Mouse (Mus musculus): ENCODE measurements at regions not wholly inside any gene's neighbourhood (a gene's known extent, or its start where the extent isn't known, plus 50 kb on each side); places are given as distances from the start of the nearest gene placed in this dataset.

DNA sequence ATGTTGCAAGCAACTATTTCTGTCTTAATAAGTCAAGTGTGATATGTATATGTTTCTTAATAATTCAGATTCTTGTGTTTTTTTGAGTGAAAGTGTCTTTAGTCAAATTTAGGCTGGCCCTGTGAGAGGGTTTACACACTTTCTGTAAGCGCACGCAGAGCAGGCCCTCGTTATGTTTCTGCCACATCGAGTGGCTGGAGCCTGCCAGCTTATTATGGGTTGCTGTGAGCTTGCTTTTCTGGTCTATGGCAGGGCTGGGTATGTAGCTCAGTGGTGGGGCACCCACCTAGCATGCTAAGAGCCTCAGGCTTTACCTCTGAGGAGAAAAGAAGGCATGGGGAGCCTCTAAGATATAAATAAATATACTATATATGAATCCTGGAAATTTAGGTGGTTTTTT, 148.2 kb downstream of the Gm45692 start:
- Histone ChIP-seq H3K9me3 (no peaks in the 10 kb centered on the region), H3K27ac (peak overlapping the region; percentile 25; the same call in 1 of the 2 replicates), H3K27me3 (no peaks in the 10 kb centered on the region), H3K9ac (no peak overlapping the region), H3K36me3 (replicated peaks) (no peaks in the 10 kb centered on the region), H3K4me3 (replicated peaks) (no peak overlapping the region), H3K4me1 (peaks cover 52% of the 10 kb centered on the region), H3K4me2 (no peak overlapping the region)
- ATAC-seq (ENCODE audit: low FRiP score) = no peak
- WGBS = 40% methylated on average over 4 of the region's 4 CpGs

DNA sequence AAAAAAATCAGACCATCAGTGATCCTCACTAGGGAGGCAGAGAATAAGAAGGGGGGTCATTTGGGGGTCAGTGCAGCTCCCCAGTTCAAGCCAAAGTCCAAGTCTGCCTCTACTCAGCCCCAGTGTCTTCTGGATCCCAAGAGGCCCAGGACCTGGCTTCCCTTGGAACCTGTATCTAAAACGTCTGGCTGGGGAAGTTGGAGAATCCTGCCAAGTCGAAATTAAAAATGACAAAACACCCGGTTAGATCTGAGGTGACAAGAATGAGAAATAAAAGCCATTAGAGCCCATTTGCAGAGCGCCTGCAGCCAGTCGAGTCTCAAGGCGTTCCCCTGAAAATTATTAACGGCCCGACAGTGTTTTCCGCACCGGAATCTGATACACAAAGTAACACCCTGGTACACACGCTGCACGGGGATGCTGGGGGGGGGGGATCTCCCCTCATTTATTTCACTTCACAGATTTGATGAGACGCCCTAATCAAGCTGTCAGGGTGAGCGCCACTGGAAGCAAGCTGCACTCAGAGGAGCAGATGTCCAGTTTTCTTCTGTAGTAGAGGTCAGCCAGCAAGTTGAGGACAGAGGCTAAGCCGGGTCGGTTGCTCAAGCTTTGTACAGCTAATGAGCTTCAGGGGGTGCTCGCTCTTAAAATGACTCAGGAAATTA, 149.5 kb downstream of the Gm45692 start:
- Histone ChIP-seq H3K27me3 (peaks cover 4% of the 10 kb centered on the region; the same call in 1 of the 2 replicates), H3K9me3 (no peaks in the 10 kb centered on the region), H3K4me1 (peaks cover 65% of the 10 kb centered on the region), H3K4me2 (no peak overlapping the region; the same call in 1 of the 2 replicates), H3K27ac (peak overlapping the region; percentile 75), H3K4me3 (replicated peaks) (no peak overlapping the region), H3K36me3 (replicated peaks) (no peaks in the 10 kb centered on the region), H3K9ac (no peak overlapping the region)
- ATAC-seq (ENCODE audit: low FRiP score) = peak; percentile 5; the same call in 1 of the 2 replicates
- 33% methylated on average over 17 of the region's 17 CpGs for WGBS

DNA sequence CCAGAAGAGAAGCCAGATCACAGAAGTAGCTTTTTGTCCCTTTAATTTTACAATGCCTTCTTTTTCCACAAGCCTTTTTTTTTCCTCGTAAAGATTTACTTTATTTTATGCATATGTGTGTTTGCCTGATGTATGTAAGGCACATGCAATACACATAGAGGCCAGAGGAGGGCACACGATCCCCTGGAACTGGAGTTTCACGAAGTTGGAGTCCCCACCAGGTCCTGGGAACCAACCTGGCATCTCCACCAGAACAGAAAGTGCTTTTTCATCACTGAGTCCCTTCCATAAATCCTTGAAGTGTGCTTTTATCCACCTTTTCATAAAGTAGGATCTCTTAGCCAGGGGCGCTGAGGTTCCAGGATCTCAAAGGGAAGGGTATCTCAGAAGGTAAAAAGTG, 152.8 kb downstream of the Gm45692 start:
- Histone ChIP-seq H3K4me2 (no peak overlapping the region), H3K36me3 (replicated peaks) (no peaks in the 10 kb centered on the region), H3K27ac (no peak overlapping the region), H3K4me1 (peaks cover 35% of the 10 kb centered on the region), H3K9me3 (no peaks in the 10 kb centered on the region), H3K4me3 (replicated peaks) (no peak overlapping the region), H3K9ac (no peak overlapping the region), H3K27me3 (peaks cover 16% of the 10 kb centered on the region; the same call in 1 of the 2 replicates)
- WGBS = 33% methylated on average over 4 of the region's 4 CpGs
- no peak for ATAC-seq (ENCODE audit: low FRiP score)

DNA sequence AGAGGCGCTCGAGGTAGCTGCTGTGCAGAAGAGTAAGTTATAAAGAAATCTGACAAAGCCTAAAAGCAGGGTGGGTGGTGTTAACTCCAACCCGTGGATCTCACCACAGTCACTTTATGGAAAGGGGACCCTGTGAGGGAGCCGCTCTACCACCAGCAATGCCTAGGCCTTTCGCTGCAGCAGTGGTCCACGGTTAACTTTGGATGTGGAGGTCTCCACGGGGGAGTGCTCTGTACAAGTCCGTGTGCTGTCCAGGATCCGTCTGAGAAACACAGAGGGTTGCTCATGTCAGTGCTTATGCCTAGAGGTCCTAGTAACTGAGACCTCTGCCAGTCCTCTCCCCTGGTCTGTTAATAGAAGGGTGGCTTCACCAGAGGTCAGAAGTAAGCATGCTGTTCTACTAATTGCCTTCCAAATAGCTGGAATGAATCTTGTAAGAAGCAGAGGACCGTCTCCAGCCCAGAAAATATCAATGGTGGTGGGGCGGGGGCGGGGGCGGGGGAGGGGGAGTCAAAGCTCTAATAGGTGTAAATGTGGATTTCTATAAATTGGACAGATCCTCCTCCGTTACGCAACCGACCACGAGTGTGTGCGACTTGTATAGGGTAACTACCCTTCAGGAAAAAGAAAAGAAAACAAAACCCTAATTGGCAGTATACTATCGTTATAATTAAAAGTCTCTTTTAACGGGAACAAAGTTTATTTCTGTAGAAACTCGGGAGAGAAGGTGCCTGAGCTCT, 153.5 kb downstream of the Gm45692 start:
- WGBS = 25% methylated on average over 21 of the region's 21 CpGs
- Histone ChIP-seq H3K36me3 (replicated peaks) (no peaks in the 10 kb centered on the region), H3K4me3 (replicated peaks) (no peak overlapping the region), H3K9me3 (no peaks in the 10 kb centered on the region), H3K27me3 (peaks cover 16% of the 10 kb centered on the region; the same call in 1 of the 2 replicates), H3K4me1 (peaks cover 29% of the 10 kb centered on the region), H3K9ac (no peak overlapping the region), H3K27ac (peak overlapping the region; percentile 58; the same call in 1 of the 2 replicates), H3K4me2 (peak overlapping the region; percentile 25)
- peak; percentile 45; the same call in 1 of the 2 replicates for ATAC-seq (ENCODE audit: low FRiP score)

DNA sequence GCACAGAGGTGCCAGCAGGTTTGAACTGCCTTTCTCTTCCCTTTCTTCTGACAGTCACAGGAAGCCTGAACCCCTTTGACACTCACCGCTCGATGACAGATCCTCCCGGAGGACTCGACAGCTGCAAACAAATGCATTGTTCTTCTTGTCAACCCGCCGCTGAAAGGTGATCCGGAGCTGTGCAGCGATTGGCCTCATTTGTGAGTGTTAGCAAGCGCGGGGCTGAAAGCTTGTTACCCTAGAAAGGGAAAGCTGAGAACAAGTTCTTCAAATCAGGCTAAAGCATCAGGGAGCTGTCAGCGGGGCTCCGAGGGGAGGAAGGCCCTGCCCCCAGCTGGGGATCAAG, 154.1 kb downstream of the Gm45692 start:
- peak; percentile 73; the same call in 1 of the 2 replicates for ATAC-seq (ENCODE audit: low FRiP score)
- peak overlapping the region; percentile 58 for H3K27ac ChIP-seq

DNA sequence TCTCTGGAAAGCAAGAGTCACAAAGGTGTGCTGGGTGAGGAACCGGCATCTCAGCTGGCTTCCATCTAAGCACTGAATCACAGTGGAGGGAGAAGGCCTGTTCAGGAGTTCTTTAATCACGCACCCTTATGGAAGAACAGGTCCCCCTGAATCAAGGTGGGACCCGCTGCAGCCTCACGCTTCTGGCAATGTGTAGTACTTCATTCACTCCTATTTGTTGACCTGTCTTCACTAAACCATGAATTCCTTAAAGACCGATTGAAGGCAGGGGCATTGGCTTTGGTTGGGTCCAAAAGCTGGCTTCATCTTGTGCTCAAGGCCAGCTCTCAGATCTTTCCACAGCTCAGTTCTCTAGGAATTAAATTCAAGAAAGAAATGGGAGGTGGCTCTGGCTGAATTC, 154.5 kb downstream of the Gm45692 start:
- Histone ChIP-seq H3K4me2 (peak overlapping the region; percentile 25; the same call in 1 of the 2 replicates), H3K4me3 (replicated peaks) (no peak overlapping the region)

More for the DNA sequence above, 154.1 kb downstream of the Gm45692 start:
- Histone ChIP-seq H3K36me3 (replicated peaks) (no peaks in the 10 kb centered on the region), H3K9me3 (no peaks in the 10 kb centered on the region), H3K4me1 (peaks cover 28% of the 10 kb centered on the region), H3K4me2 (peak overlapping the region; percentile 25), H3K9ac (peak overlapping the region; percentile 40; the same call in 1 of the 2 replicates), H3K27me3 (peaks cover 16% of the 10 kb centered on the region; the same call in 1 of the 2 replicates), H3K4me3 (replicated peaks) (no peak overlapping the region)
- under 1% methylated on average over 12 of the region's 12 CpGs for WGBS

DNA sequence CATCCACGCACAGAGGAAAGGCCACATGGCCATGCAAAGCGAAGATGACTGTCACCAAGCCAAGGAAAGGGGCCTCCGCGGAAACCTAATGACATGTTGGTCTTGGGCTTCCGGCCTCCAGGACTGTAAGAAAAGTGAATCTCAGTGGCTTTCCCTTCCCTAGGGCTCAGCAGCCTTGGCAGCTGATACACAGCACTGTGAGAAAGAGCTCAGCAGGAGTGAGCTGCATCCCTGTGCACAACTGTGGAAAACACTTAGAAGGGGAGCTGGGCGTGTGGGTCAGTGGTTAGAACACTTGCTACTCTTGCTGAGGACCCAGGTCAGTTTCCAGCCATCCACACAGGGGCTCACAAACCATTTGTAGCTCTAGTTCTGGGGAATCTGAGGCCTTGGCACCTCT, 155.1 kb downstream of the Gm45692 start:
- H3K4me1 ChIP-seq = peaks cover 17% of the 10 kb centered on the region
- no peak overlapping the region for H3K27ac ChIP-seq
- ATAC-seq (ENCODE audit: low FRiP score) = no peak
- 93% methylated on average over 6 of the region's 6 CpGs for WGBS
- H3K36me3 ChIP-seq (replicated peaks) = no peaks in the 10 kb centered on the region
- H3K9me3 ChIP-seq = no peaks in the 10 kb centered on the region
- no peak overlapping the region for H3K4me3 ChIP-seq (replicated peaks)
- no peak overlapping the region for H3K9ac ChIP-seq
- no peak overlapping the region for H3K4me2 ChIP-seq
- H3K27me3 ChIP-seq = peaks cover 16% of the 10 kb centered on the region; the same call in 1 of the 2 replicates

More for the DNA sequence above, 154.5 kb downstream of the Gm45692 start:
- Histone ChIP-seq H3K27ac (peak overlapping the region; percentile 58), H3K9me3 (no peaks in the 10 kb centered on the region), H3K36me3 (replicated peaks) (no peaks in the 10 kb centered on the region), H3K9ac (peak overlapping the region; percentile 40; the same call in 1 of the 2 replicates), H3K4me1 (peaks cover 24% of the 10 kb centered on the region), H3K27me3 (peaks cover 16% of the 10 kb centered on the region; the same call in 1 of the 2 replicates)
- no peak for ATAC-seq (ENCODE audit: low FRiP score)
- WGBS = 37% methylated on average over 5 of the region's 5 CpGs

DNA sequence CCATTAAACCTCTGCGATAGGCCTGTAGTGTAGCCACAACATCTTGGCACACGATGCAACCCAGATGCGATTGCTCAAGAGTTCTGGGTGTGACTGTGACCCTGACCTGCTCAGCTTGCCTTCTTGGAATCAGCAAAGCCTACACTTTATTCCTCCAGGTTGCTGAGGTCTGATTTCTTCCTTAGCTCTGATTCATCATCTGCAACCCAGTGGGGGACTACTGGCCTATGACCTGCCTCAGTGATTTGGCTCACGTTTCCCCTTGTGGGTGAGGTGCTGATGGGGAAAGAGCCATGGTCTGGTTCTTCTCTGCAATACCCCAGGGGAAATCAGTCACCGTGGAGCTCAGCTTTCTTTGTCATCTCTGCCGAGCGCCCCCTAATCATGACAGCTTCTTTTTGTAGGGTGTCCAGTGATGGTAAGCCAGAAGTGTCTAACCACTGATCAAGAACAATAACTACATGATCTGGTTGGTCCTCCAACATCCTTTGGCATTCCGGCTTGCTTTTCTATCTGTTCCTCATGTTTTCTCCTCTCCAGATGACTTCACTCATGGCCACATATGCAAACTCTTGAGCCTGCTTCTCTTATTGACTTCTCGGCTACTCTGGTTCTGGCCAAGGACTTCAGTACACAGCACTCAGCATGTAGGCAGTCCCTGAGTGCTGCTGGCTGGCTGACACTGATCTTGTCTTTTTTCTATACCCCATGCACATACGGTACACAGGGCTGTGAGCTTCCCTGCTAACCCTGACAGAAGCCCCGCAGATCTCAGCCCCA, 163.0 kb downstream of the Gm45692 start:
- no peak for ATAC-seq (ENCODE audit: low FRiP score)
- Histone ChIP-seq H3K27ac (no peak overlapping the region), H3K36me3 (replicated peaks) (no peaks in the 10 kb centered on the region), H3K9ac (no peak overlapping the region), H3K4me3 (replicated peaks) (no peak overlapping the region), H3K4me1 (no peaks in the 10 kb centered on the region), H3K9me3 (peaks cover 5% of the 10 kb centered on the region; the same call in 1 of the 2 replicates), H3K27me3 (no peaks in the 10 kb centered on the region), H3K4me2 (no peak overlapping the region)
- WGBS = 80% methylated on average over 11 of the region's 11 CpGs

DNA sequence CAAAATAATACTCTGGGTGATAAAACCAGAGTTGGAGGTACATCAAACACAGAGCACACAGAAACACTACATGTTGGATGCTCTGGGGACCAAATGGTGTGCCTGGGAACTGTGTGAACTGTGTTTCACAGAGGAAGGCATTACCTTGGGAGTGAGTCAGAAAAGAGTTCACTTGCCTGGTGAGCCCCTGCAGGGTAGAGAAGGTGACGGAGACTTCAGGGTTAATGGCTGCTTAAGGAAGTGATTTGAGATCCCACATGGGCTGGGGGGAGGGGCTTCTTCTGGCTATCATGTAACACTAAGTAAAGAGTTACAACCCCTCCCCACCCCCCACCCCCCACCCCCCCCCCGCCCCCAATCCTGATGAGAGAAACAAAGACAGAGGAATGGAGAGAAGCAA, 164.6 kb downstream of the Gm45692 start:
- Histone ChIP-seq H3K4me3 (replicated peaks) (no peak overlapping the region), H3K4me2 (no peak overlapping the region), H3K27ac (no peak overlapping the region), H3K27me3 (no peaks in the 10 kb centered on the region), H3K4me1 (no peaks in the 10 kb centered on the region), H3K9ac (no peak overlapping the region), H3K9me3 (peaks cover 5% of the 10 kb centered on the region; the same call in 1 of the 2 replicates), H3K36me3 (replicated peaks) (no peaks in the 10 kb centered on the region)
- ATAC-seq (ENCODE audit: low FRiP score) = no peak
- 59% methylated on average over 2 of the region's 2 CpGs for WGBS

DNA sequence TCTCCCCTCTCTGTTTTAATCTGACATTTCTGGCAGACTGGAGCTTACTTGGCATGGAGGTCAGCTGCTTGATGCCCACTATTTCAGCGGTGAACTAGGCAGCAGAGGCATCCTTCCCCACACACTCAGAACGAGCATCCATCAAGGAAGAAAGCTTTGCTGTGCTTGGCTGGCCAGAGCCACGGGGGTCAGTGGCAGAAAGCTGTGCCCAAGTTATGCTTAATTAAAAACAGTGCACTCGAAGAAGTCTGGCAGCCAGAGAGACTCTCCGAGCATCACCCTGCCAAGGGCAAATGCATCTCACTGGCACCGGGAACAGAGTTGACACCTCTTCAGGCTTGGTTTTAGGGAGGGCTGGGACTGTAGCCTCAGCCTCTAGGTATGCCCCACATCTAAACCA, 168.3 kb downstream of the Gm45692 start:
- H3K4me3 ChIP-seq (replicated peaks) = no peak overlapping the region
- no peaks in the 10 kb centered on the region for H3K4me1 ChIP-seq
- no peaks in the 10 kb centered on the region for H3K36me3 ChIP-seq (replicated peaks)
- H3K27ac ChIP-seq = no peak overlapping the region
- no peak for ATAC-seq (ENCODE audit: low FRiP score)
- WGBS = 69% methylated on average over 6 of the region's 6 CpGs
- no peak overlapping the region for H3K9ac ChIP-seq
- H3K4me2 ChIP-seq = no peak overlapping the region
- peaks cover 5% of the 10 kb centered on the region; the same call in 1 of the 2 replicates for H3K9me3 ChIP-seq
- no peaks in the 10 kb centered on the region for H3K27me3 ChIP-seq

DNA sequence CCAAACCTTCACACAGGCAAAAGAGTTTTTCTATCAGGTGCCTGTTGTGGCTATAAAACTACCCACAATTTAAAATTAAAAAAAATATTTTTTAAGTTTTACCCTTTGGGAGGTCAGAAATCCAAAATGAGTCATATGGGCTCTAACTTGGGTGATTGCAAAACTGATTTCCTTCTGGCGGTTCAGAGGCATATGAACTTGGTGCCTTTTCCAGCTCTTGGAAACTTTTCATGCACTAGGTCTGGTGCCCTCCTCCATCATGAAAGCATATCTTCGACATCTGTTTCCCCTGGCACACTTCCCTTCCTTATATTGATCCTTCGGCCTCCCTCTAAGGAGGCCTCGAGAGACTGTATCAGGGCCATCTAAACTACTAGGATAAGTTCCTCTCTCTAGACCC, 168.8 kb downstream of the Gm45692 start:
- Histone ChIP-seq H3K27ac (no peak overlapping the region), H3K4me1 (no peaks in the 10 kb centered on the region), H3K36me3 (replicated peaks) (no peaks in the 10 kb centered on the region), H3K9ac (no peak overlapping the region), H3K9me3 (peaks cover 5% of the 10 kb centered on the region; the same call in 1 of the 2 replicates), H3K4me3 (replicated peaks) (no peak overlapping the region), H3K4me2 (no peak overlapping the region), H3K27me3 (no peaks in the 10 kb centered on the region)
- WGBS = 89% methylated on average over 4 of the region's 4 CpGs
- no peak for ATAC-seq (ENCODE audit: low FRiP score)

Measured in forebrain, embryonic 12.5 days (tissue).